Mouse (Mus musculus): ENCODE data around the gene Parp11.

Parp11 gene

GRCm38 (mm10) chr6:127447686-127448460, 1.2 kb downstream of the Parp11 start:
- no peak for DNase-seq (ENCODE audit: extremely low read depth, low read depth, low spot score)

GRCm38 (mm10) chr6:127448869-127449268, 2.2 kb downstream of the Parp11 start:
- no peak for DNase-seq (ENCODE audit: extremely low read depth, low read depth, low spot score)

GRCm38 (mm10) chr6:127449531-127450422, 3.1 kb downstream of the Parp11 start:
- DNase-seq (ENCODE audit: extremely low read depth, low read depth, low spot score) = no peak

- DNase-seq (ENCODE audit: extremely low read depth, low read depth, low spot score) = peak; percentile 30
These were observed 7.0 kb downstream of the Parp11 start for GRCm38 (mm10) chr6:127453407-127454343.

- DNase-seq (ENCODE audit: extremely low read depth, low read depth, low spot score) = no peak
These were observed 7.7 kb downstream of the Parp11 start for GRCm38 (mm10) chr6:127454344-127454707.

GRCm38 (mm10) chr6:127454809-127455208, 8.2 kb downstream of the Parp11 start:
- no peak for DNase-seq (ENCODE audit: extremely low read depth, low read depth, low spot score)

GRCm38 (mm10) chr6:127455440-127455839, 8.8 kb downstream of the Parp11 start:
- DNase-seq (ENCODE audit: extremely low read depth, low read depth, low spot score) = no peak

- no peak for DNase-seq (ENCODE audit: extremely low read depth, low read depth, low spot score)
These were observed 10.1 kb downstream of the Parp11 start for GRCm38 (mm10) chr6:127456769-127457168.

GRCm38 (mm10) chr6:127459776-127460175, 13.1 kb downstream of the Parp11 start:
- no peak for DNase-seq (ENCODE audit: extremely low read depth, low read depth, low spot score)

- DNase-seq (ENCODE audit: extremely low read depth, low read depth, low spot score) = no peak
These were observed 14.9 kb downstream of the Parp11 start for GRCm38 (mm10) chr6:127461491-127461890.

GRCm38 (mm10) chr6:127462251-127462650, 15.6 kb downstream of the Parp11 start:
- no peak for DNase-seq (ENCODE audit: extremely low read depth, low read depth, low spot score)

GRCm38 (mm10) chr6:127463273-127464001, 16.8 kb downstream of the Parp11 start:
- DNase-seq (ENCODE audit: extremely low read depth, low read depth, low spot score) = no peak

- no peak for DNase-seq (ENCODE audit: extremely low read depth, low read depth, low spot score)
These were observed 17.9 kb downstream of the Parp11 start for GRCm38 (mm10) chr6:127464523-127464922.

GRCm38 (mm10) chr6:127466749-127467310, 20.2 kb downstream of the Parp11 start:
- no peak for DNase-seq (ENCODE audit: extremely low read depth, low read depth, low spot score)

- no peak for DNase-seq (ENCODE audit: extremely low read depth, low read depth, low spot score)
These were observed 25.4 kb downstream of the Parp11 start for GRCm38 (mm10) chr6:127472078-127472477.

- DNase-seq (ENCODE audit: extremely low read depth, low read depth, low spot score) = no peak
These were observed 27.3 kb downstream of the Parp11 start for GRCm38 (mm10) chr6:127473961-127474360.

GRCm38 (mm10) chr6:127475231-127475630, 28.6 kb downstream of the Parp11 start:
- no peak for DNase-seq (ENCODE audit: extremely low read depth, low read depth, low spot score)

GRCm38 (mm10) chr6:127491046-127491445, 44.4 kb downstream of the Parp11 start:
- DNase-seq (ENCODE audit: extremely low read depth, low read depth, low spot score) = no peak

- no peak for DNase-seq (ENCODE audit: extremely low read depth, low read depth, low spot score)
These were observed 45.9 kb downstream of the Parp11 start for GRCm38 (mm10) chr6:127492561-127492960.

GRCm38 (mm10) chr6:127493750-127494149, 47.1 kb downstream of the Parp11 start:
- no peak for DNase-seq (ENCODE audit: extremely low read depth, low read depth, low spot score)

All from fat pad, adult 2 months (tissue).